In genomic region chr3:59153424-59153823, GRCm38 (mm10) we compare ENCODE assay signal across 16 mouse cellular contexts. TPM values are rescaled to one million over a fixed set of nuclear protein-coding genes. Genes with fewer than 3 reads are reported as not detected.
A peak's percentile ranks its signal among the peaks of the same experiment; 100 is the strongest.
DNase-seq lines count a peak whose midpoint lies in the region; ATAC-seq and TF ChIP-seq lines count a peak whose summit lies in the region.
"Had no signal": no experiment of that assay in that cellular context is flagged by ENCODE, and none has a peak within 500 bp of the region (broad histone marks: within the 10 kb centered on the region; RNA-seq: fewer than 3 reads in every experiment).

P2ry14 (minus strand) TSS chr3:59153618.

- no peak for ATAC-seq in forebrain, postnatal 0 days
- ATAC-seq in midbrain, embryonic 11.5 days (ENCODE audit: low FRiP score), result no peak
- ATAC-seq: forebrain, embryonic 14.5 days had no signal

- H3K36me3 ChIP-seq in forebrain, postnatal 0 days (ENCODE audit: insufficient read depth), result no peaks in the 10 kb centered on the region
- no peaks in the 10 kb centered on the region for H3K36me3 ChIP-seq in midbrain, embryonic 11.5 days (ENCODE audit: control insufficient read depth, insufficient read depth, low read length)
- H3K36me3 ChIP-seq: embryonic facial prominence, embryonic 10.5 days; limb, embryonic 10.5 days; midbrain, embryonic 12.5 days had no signal

- DNase-seq in ovary, adult 18-20 months (ENCODE audit: low spot score), result peak; percentile 40
- DNase-seq in ovary, postnatal 10 days (ENCODE audit: low spot score), result no peak
- no peak for DNase-seq in adrenal gland, postnatal 4 days (ENCODE audit: low spot score in 2 of 2)
- DNase-seq in lung, postnatal 10 days, result peak; percentile 32
- no peak for DNase-seq in frontal cortex, postnatal 36 days (ENCODE audit: low spot score in 2 of 2)
- no peak for DNase-seq in forebrain, postnatal 0 days
- no peak for DNase-seq in midbrain, embryonic 11.5 days (ENCODE audit: low spot score, missing footprints)
- no peak for DNase-seq in heart, postnatal 14 days
- DNase-seq: cerebellum, adult 11-12 months; heart, postnatal 4 days; kidney, adult 11 months; right cerebral cortex, postnatal 4 days had no signal

- TF ChIP-seq CTCF in forebrain, postnatal 0 days (IDR thresholded peaks at IDR 0.05; ENCODE audit: low read depth), result no peak

- intact Hi-C loops in heart, postnatal 14 days (cut with DNase I), result no loop called here

- no peak within 1 kb of the TSS for H3K27ac ChIP-seq in forebrain, postnatal 0 days (ENCODE audit: low read depth, low read length)
- H3K27ac ChIP-seq in midbrain, embryonic 11.5 days (ENCODE audit: low read depth, low read length), result no peak within 1 kb of the TSS
- H3K27ac ChIP-seq: embryonic facial prominence, embryonic 10.5 days; limb, embryonic 10.5 days; midbrain, embryonic 12.5 days had no signal

- H3K9ac ChIP-seq in forebrain, postnatal 0 days, result no peak within 1 kb of the TSS
- no peak within 1 kb of the TSS for H3K9ac ChIP-seq in midbrain, embryonic 11.5 days (ENCODE audit: low read length)
- H3K9ac ChIP-seq: midbrain, embryonic 12.5 days had no signal

- no peaks in the 10 kb centered on the region for H3K27me3 ChIP-seq in forebrain, postnatal 0 days (ENCODE audit: insufficient read depth, low read length)
- H3K27me3 ChIP-seq in midbrain, embryonic 11.5 days (ENCODE audit: control insufficient read depth, insufficient read depth, low read length), result no peaks in the 10 kb centered on the region
- H3K27me3 ChIP-seq: midbrain, embryonic 12.5 days had no signal

- 88% methylated on average over 5 of the region's 5 CpGs for WGBS in forebrain, postnatal 0 days
- 80% methylated on average over 5 of the region's 5 CpGs for WGBS in midbrain, embryonic 11.5 days

- no peaks in the 10 kb centered on the region for H3K9me3 ChIP-seq in forebrain, postnatal 0 days (ENCODE audit: low read length)
- H3K9me3 ChIP-seq in midbrain, embryonic 11.5 days (ENCODE audit: control insufficient read depth, low read length), result no peaks in the 10 kb centered on the region
- H3K9me3 ChIP-seq: embryonic facial prominence, embryonic 10.5 days; limb, embryonic 10.5 days; midbrain, embryonic 12.5 days had no signal

- H3K4me3 ChIP-seq in forebrain, postnatal 0 days (ENCODE audit: low read depth, low read length), result no peak within 1 kb of the TSS
- H3K4me3 ChIP-seq in midbrain, embryonic 11.5 days (ENCODE audit: low read depth, low read length), result no peak within 1 kb of the TSS
- H3K4me3 ChIP-seq: embryonic facial prominence, embryonic 10.5 days; limb, embryonic 10.5 days; midbrain, embryonic 12.5 days had no signal

- no peaks in the 10 kb centered on the region for H3K4me1 ChIP-seq in forebrain, postnatal 0 days (ENCODE audit: insufficient read depth)
- H3K4me1 ChIP-seq in midbrain, embryonic 11.5 days (ENCODE audit: control insufficient read depth, insufficient read depth, low read length), result no peaks in the 10 kb centered on the region
- H3K4me1 ChIP-seq: embryonic facial prominence, embryonic 10.5 days; limb, embryonic 10.5 days; midbrain, embryonic 12.5 days had no signal

- no peak within 1 kb of the TSS for H3K4me2 ChIP-seq in forebrain, postnatal 0 days (ENCODE audit: low read depth)
- H3K4me2 ChIP-seq in midbrain, embryonic 11.5 days, result no peak within 1 kb of the TSS
- H3K4me2 ChIP-seq: midbrain, embryonic 12.5 days had no signal

RNA-seq across cellular contexts. Expression of gene P2ry14, which starts in this region (rescaled TPM):
- 10 to 100 TPM; 12.2 to 13.9 TPM for total RNA-seq in adrenal gland, postnatal 4 days (2021)
- total RNA-seq in forebrain, postnatal 0 days (2014; rRNA removed), result 2.2 and 2.6 TPM in 2 replicates
- 3.2 TPM in 2 replicates for polyA plus RNA-seq in forebrain, postnatal 0 days (2015; fragmentation: Nextera tagmentation; extraction: Ambion mirVana)
- 1.0 and 1.4 TPM in 2 replicates for polyA plus RNA-seq in midbrain, embryonic 11.5 days (2014; fragmentation: Nextera tagmentation; extraction: Ambion mirVana)
- total RNA-seq in heart, postnatal 14 days (2021), result 1 to 10 TPM; 6.1 to 7.2 TPM

Comparison
In these comparisons a context has a peak if more than half of its experiments do, and no peak if none do; other contexts are left out.
1. DNase-seq: peak in ovary, adult 18-20 months (single experiment) and lung, postnatal 10 days (single experiment); none in ovary, postnatal 10 days (single experiment), adrenal gland, postnatal 4 days (0 of 2), frontal cortex, postnatal 36 days (0 of 2), forebrain, postnatal 0 days (single experiment), midbrain, embryonic 11.5 days (single experiment) and heart, postnatal 14 days (0 of 2).